Mouse (Mus musculus): ENCODE data around the gene 4921524J17Rik. TPM values are rescaled to one million over a fixed set of nuclear protein-coding genes. Genes with fewer than 3 reads are reported as not detected.

4921524J17Rik gene
- total RNA-seq, 2 experiments from 2014 or later = 21.6 to 25.2 TPM

Other genes starting within 250 kb of the 4921524J17Rik start
- not detected for gene Olfr371, start 206.8 kb downstream of the 4921524J17Rik start, total RNA-seq (2021)
- gene Orc6, start 133.2 kb downstream of the 4921524J17Rik start, total RNA-seq (2021) = 1 to 10 TPM; 7.0 to 7.9 TPM
- gene Vps35, start 133.0 kb downstream of the 4921524J17Rik start, total RNA-seq (2021) = 10 to 100 TPM; 64.5 to 70.6 TPM
- 100 to 1,000 TPM; 367 to 440 TPM for gene Mylk3, start 46.5 kb downstream of the 4921524J17Rik start, total RNA-seq (2021)
- 10 to 100 TPM; 32.9 to 36.1 TPM for gene Gpt2, start 59.7 kb upstream of the 4921524J17Rik start, total RNA-seq (2021)
- 100 to 1,000 TPM; 220 to 258 TPM for gene Dnaja2, start 122.5 kb upstream of the 4921524J17Rik start, total RNA-seq (2021)